Mouse (Mus musculus) testis, adult 2 months (tissue): ENCODE results near the gene Pak6.

Experiments used
- CTCF ChIP-seq: fragments of 200-500 bp; IDR thresholded peaks from 2 replicates; pipeline ENCODE4 v1.5.1; 2012; ENCODE audit warnings: low read depth, mild to moderate bottlenecking, inconsistent platforms, low read length, moderate library complexity; ENCODE audit not compliant: control insufficient read depth, insufficient read depth, insufficient replicate concordance
- POLR2A ChIP-seq: fragments of 200-500 bp; IDR thresholded peaks from 2 replicates; pipeline ENCODE4 v1.6.1; 2012; ENCODE audit warnings: low read depth, mild to moderate bottlenecking, inconsistent platforms, low read length, moderate library complexity; ENCODE audit not compliant: control insufficient read depth

GRCm38 (mm10) chr2:118620608-118621007 is 42.5 kb upstream of the Pak6 start:
- TF ChIP-seq POLR2A (no peak), CTCF (no peak)
